Mouse (Mus musculus): ENCODE measurements around the gene Dennd1a. TPM values are rescaled to one million over a fixed set of nuclear protein-coding genes. Genes with fewer than 3 reads are reported as not detected.
A peak's percentile ranks its signal among the peaks of the same experiment; 100 is the strongest.

The Dennd1a gene
- polyA plus RNA-seq, 1 experiment = 11.9 TPM

DNA sequence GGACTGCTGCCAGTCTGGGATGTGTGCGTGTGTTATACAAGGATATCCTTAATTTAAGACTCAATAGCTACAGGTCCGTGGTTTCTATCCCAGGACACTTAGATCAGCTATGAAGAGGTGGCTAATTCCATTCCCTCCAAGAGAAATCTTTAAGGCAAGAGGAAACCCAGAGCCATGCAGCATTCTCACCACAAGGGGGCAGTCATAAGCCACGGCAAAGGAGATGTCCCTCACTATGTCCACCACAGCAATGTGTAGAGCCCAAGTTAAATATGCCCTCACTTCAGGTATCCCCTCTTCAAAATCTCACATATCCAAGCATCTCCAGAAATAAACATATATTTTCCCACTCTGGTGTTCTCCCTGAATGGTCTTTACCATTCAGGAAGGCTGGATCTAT lies 471.5 kb downstream of the Dennd1a start:
- H3K4me1 ChIP-seq (ENCODE audit: control insufficient read depth, insufficient read depth, low read length) = no peaks in the 10 kb centered on the region
- TF ChIP-seq EP300 (IDR thresholded peaks at IDR 0.05; ENCODE audit: insufficient read depth, low read depth, low read length) (no peak), POLR2A (IDR thresholded peaks at IDR 0.05; ENCODE audit: insufficient read depth, low read length) (no peak), CTCF (IDR thresholded peaks at IDR 0.05; ENCODE audit: low read depth, low read length) (peak; percentile 89)
- H3K36me3 ChIP-seq (ENCODE audit: control insufficient read depth, insufficient read depth, low read length, poor library complexity, severe bottlenecking) = no peaks in the 10 kb centered on the region
- H3K9me3 ChIP-seq (replicated peaks; ENCODE audit: control insufficient read depth, insufficient read depth, low read length, poor library complexity, severe bottlenecking) = no peaks in the 10 kb centered on the region
- no peak overlapping the region for H3K4me3 ChIP-seq (ENCODE audit: low read depth, low read length)
- no peak overlapping the region for H3K27ac ChIP-seq (ENCODE audit: insufficient read depth, low read length)
- H3K27me3 ChIP-seq (ENCODE audit: control insufficient read depth, insufficient read depth, low read length, poor library complexity, severe bottlenecking) = no peaks in the 10 kb centered on the region
- H3K9ac ChIP-seq (ENCODE audit: low read depth, poor library complexity, severe bottlenecking) = no peak overlapping the region

DNA sequence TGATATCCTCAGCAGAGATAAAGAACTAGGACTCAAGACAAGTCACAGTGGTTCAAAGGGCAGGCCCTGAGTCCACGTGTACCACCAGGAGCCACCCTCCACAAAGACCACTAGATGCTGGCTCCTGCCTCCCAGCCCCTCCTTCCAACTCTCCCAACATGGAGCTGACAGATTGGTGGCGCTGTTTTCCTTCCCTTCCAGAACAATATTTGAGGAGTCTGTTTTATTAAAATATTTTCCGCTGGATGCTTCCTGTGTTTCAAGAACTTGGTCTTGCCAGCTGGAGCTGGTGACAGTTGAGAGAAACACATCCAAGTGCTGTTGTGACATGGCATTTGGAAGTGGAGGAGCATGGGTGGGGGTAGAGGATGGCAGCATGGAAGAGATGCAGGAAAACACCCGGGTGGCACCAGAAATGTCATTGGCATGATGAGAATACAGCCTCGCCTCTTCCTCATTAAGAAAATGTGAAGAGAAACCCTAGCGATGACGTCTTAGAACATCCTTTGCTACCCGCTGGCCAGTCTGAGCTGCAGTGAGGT lies 472.3 kb downstream of the Dennd1a start:
- no peak overlapping the region for H3K9ac ChIP-seq (ENCODE audit: low read depth, poor library complexity, severe bottlenecking)
- H3K4me3 ChIP-seq (ENCODE audit: low read depth, low read length) = no peak overlapping the region
- no peaks in the 10 kb centered on the region for H3K36me3 ChIP-seq (ENCODE audit: control insufficient read depth, insufficient read depth, low read length, poor library complexity, severe bottlenecking)
- no peaks in the 10 kb centered on the region for H3K9me3 ChIP-seq (replicated peaks; ENCODE audit: control insufficient read depth, insufficient read depth, low read length, poor library complexity, severe bottlenecking)
- no peaks in the 10 kb centered on the region for H3K4me1 ChIP-seq (ENCODE audit: control insufficient read depth, insufficient read depth, low read length)
- no peak overlapping the region for H3K27ac ChIP-seq (ENCODE audit: insufficient read depth, low read length)
- H3K27me3 ChIP-seq (ENCODE audit: control insufficient read depth, insufficient read depth, low read length, poor library complexity, severe bottlenecking) = no peaks in the 10 kb centered on the region
- TF ChIP-seq POLR2A (IDR thresholded peaks at IDR 0.05; ENCODE audit: insufficient read depth, low read length) = no peak
- TF ChIP-seq CTCF (IDR thresholded peaks at IDR 0.05; ENCODE audit: low read depth, low read length) = no peak
- TF ChIP-seq EP300 (IDR thresholded peaks at IDR 0.05; ENCODE audit: insufficient read depth, low read depth, low read length) = no peak

- no peak for TF ChIP-seq CTCF (IDR thresholded peaks at IDR 0.05; ENCODE audit: low read depth, low read length)
- no peak for TF ChIP-seq EP300 (IDR thresholded peaks at IDR 0.05; ENCODE audit: insufficient read depth, low read depth, low read length)
- no peak for TF ChIP-seq POLR2A (IDR thresholded peaks at IDR 0.05; ENCODE audit: insufficient read depth, low read length)
- no peak overlapping the region for H3K9ac ChIP-seq (ENCODE audit: low read depth, poor library complexity, severe bottlenecking)
- no peak overlapping the region for H3K4me3 ChIP-seq (ENCODE audit: low read depth, low read length)
- H3K27ac ChIP-seq (ENCODE audit: insufficient read depth, low read length) = no peak overlapping the region
- no peaks in the 10 kb centered on the region for H3K27me3 ChIP-seq (ENCODE audit: control insufficient read depth, insufficient read depth, low read length, poor library complexity, severe bottlenecking)
- no peaks in the 10 kb centered on the region for H3K9me3 ChIP-seq (replicated peaks; ENCODE audit: control insufficient read depth, insufficient read depth, low read length, poor library complexity, severe bottlenecking)
- no peaks in the 10 kb centered on the region for H3K36me3 ChIP-seq (ENCODE audit: control insufficient read depth, insufficient read depth, low read length, poor library complexity, severe bottlenecking)
- no peaks in the 10 kb centered on the region for H3K4me1 ChIP-seq (ENCODE audit: control insufficient read depth, insufficient read depth, low read length)
Observed at GRCm38 (mm10) chr2:37812401-37812800, 474.8 kb downstream of the Dennd1a start.

- Histone ChIP-seq H3K9ac (ENCODE audit: low read depth, poor library complexity, severe bottlenecking) (no peak overlapping the region), H3K27me3 (ENCODE audit: control insufficient read depth, insufficient read depth, low read length, poor library complexity, severe bottlenecking) (no peaks in the 10 kb centered on the region), H3K9me3 (replicated peaks; ENCODE audit: control insufficient read depth, insufficient read depth, low read length, poor library complexity, severe bottlenecking) (no peaks in the 10 kb centered on the region), H3K4me1 (ENCODE audit: control insufficient read depth, insufficient read depth, low read length) (no peaks in the 10 kb centered on the region), H3K36me3 (ENCODE audit: control insufficient read depth, insufficient read depth, low read length, poor library complexity, severe bottlenecking) (no peaks in the 10 kb centered on the region), H3K27ac (ENCODE audit: insufficient read depth, low read length) (no peak overlapping the region), H3K4me3 (ENCODE audit: low read depth, low read length) (no peak overlapping the region)
- TF ChIP-seq CTCF (IDR thresholded peaks at IDR 0.05; ENCODE audit: low read depth, low read length) (no peak), POLR2A (IDR thresholded peaks at IDR 0.05; ENCODE audit: insufficient read depth, low read length) (no peak), EP300 (IDR thresholded peaks at IDR 0.05; ENCODE audit: insufficient read depth, low read depth, low read length) (no peak)
Observed at GRCm38 (mm10) chr2:37811682-37812081, 475.5 kb downstream of the Dennd1a start.

GRCm38 (mm10) chr2:37802610-37803212 lies 484.5 kb downstream of the Dennd1a start:
- Histone ChIP-seq H3K27ac (ENCODE audit: insufficient read depth, low read length) (no peak overlapping the region), H3K4me3 (ENCODE audit: low read depth, low read length) (no peak overlapping the region), H3K4me1 (ENCODE audit: control insufficient read depth, insufficient read depth, low read length) (no peaks in the 10 kb centered on the region), H3K9ac (ENCODE audit: low read depth, poor library complexity, severe bottlenecking) (no peak overlapping the region), H3K36me3 (ENCODE audit: control insufficient read depth, insufficient read depth, low read length, poor library complexity, severe bottlenecking) (no peaks in the 10 kb centered on the region), H3K27me3 (ENCODE audit: control insufficient read depth, insufficient read depth, low read length, poor library complexity, severe bottlenecking) (no peaks in the 10 kb centered on the region), H3K9me3 (replicated peaks; ENCODE audit: control insufficient read depth, insufficient read depth, low read length, poor library complexity, severe bottlenecking) (no peaks in the 10 kb centered on the region)
- TF ChIP-seq POLR2A (IDR thresholded peaks at IDR 0.05; ENCODE audit: insufficient read depth, low read length) = no peak
- peak; percentile 98 for TF ChIP-seq CTCF (IDR thresholded peaks at IDR 0.05; ENCODE audit: low read depth, low read length)
- no peak for TF ChIP-seq EP300 (IDR thresholded peaks at IDR 0.05; ENCODE audit: insufficient read depth, low read depth, low read length)

GRCm38 (mm10) chr2:37801687-37802086 lies 485.5 kb downstream of the Dennd1a start:
- TF ChIP-seq POLR2A (IDR thresholded peaks at IDR 0.05; ENCODE audit: insufficient read depth, low read length) = no peak
- TF ChIP-seq CTCF (IDR thresholded peaks at IDR 0.05; ENCODE audit: low read depth, low read length) = no peak
- TF ChIP-seq EP300 (IDR thresholded peaks at IDR 0.05; ENCODE audit: insufficient read depth, low read depth, low read length) = no peak
- no peak overlapping the region for H3K27ac ChIP-seq (ENCODE audit: insufficient read depth, low read length)
- H3K4me1 ChIP-seq (ENCODE audit: control insufficient read depth, insufficient read depth, low read length) = no peaks in the 10 kb centered on the region
- no peak overlapping the region for H3K4me3 ChIP-seq (ENCODE audit: low read depth, low read length)
- no peaks in the 10 kb centered on the region for H3K27me3 ChIP-seq (ENCODE audit: control insufficient read depth, insufficient read depth, low read length, poor library complexity, severe bottlenecking)
- H3K9ac ChIP-seq (ENCODE audit: low read depth, poor library complexity, severe bottlenecking) = no peak overlapping the region
- no peaks in the 10 kb centered on the region for H3K9me3 ChIP-seq (replicated peaks; ENCODE audit: control insufficient read depth, insufficient read depth, low read length, poor library complexity, severe bottlenecking)
- H3K36me3 ChIP-seq (ENCODE audit: control insufficient read depth, insufficient read depth, low read length, poor library complexity, severe bottlenecking) = no peaks in the 10 kb centered on the region

Measured in ES-Bruce4 (cell line).